Mouse (Mus musculus) ES-Bruce4 (cell line): ENCODE measurements around the gene Atxn1.

Experiments used
- CTCF ChIP-seq: IDR thresholded peaks from one replicate; pipeline ENCODE4 v1.8.1; 2011; ENCODE audit warnings: low read depth, low read length
- POLR2A ChIP-seq: IDR thresholded peaks from one replicate; pipeline ENCODE4 v1.8.1; 2011; ENCODE audit warnings: low read length; ENCODE audit not compliant: insufficient read depth

GRCm38 (mm10) chr13:45879746-45880542 is 84.9 kb downstream of the Atxn1 start:
- TF ChIP-seq CTCF (no peak), POLR2A (no peak)
